Mouse (Mus musculus): ENCODE results near the gene Cad.

- TF ChIP-seq TAL1 (IDR thresholded peaks at IDR 0.05; ENCODE audit: low read length), result no peak
- no peak for TF ChIP-seq GATA1 (IDR thresholded peaks at IDR 0.05; ENCODE audit: low read length)
Observed at GRCm38 (mm10) chr5:31069810-31070209, 15.2 kb downstream of the Cad start.
